Mouse (Mus musculus): ENCODE measurements at regions not wholly inside any gene's neighbourhood (a gene's known extent, or its start where the extent isn't known, plus 50 kb on each side); places are given as distances from the start of the nearest gene placed in this dataset.
A peak's percentile ranks its signal among the peaks of the same experiment; 100 is the strongest.

- peak in 1 of 2 experiments; percentile 1 for DNase-seq (ENCODE audit: low spot score in 2 of 2)
Measured at GRCm38 (mm10) chr3:17201773-17202172, 746.4 kb upstream of the Cypt12 start.

GRCm38 (mm10) chr3:17214031-17214430, 734.2 kb upstream of the Cypt12 start:
- no peak for DNase-seq (ENCODE audit: low spot score in 2 of 2)

- no peak for DNase-seq (ENCODE audit: low spot score in 2 of 2)
Measured at GRCm38 (mm10) chr3:17216825-17217224, 731.4 kb upstream of the Cypt12 start.

DNA sequence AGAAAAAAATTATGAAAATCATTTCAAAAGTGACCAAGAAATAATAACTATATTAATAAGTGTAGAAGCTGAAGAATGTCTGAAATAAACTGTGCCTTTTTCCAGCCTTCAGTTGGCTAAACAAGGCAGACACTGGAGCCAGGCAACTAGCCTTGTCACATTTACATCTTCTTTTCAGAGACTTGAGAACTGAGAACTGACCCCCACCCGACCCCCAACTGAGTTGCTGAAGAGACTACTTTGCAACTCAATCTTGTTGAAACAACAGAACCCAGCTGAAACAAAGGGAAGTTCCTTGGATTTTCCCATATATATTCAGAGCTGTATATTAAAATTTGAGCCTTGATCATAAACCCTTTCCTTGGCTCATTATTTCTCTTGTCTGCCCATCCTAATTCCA, 709.8 kb upstream of the Cypt12 start:
- DNase-seq (ENCODE audit: low spot score in 2 of 2) = no peak

- DNase-seq (ENCODE audit: low spot score in 2 of 2) = no peak
Measured at GRCm38 (mm10) chr3:17258397-17258796, 689.8 kb upstream of the Cypt12 start.

DNA sequence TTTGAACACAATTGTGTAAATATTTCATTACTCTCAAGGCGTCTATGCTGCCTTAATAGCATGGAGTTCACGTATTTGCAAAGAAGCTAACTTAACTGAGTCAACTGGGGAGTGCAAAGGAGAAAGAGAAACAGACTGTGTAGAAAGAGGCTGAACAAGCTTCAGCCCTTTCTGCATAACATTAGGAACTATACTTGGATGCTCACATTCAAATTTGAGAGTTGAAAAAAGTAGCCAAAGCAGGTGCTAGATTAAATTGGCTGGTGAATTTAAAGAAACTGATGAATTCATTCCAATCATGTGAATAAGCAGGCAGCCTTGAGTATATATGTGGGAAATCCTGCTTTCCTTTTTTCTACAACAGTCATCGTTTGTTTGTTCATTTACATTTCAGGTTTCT, 689.1 kb upstream of the Cypt12 start:
- no peak for DNase-seq (ENCODE audit: low spot score in 2 of 2)

GRCm38 (mm10) chr3:17281231-17281630, 667.0 kb upstream of the Cypt12 start:
- no peak for DNase-seq (ENCODE audit: low spot score in 2 of 2)

- DNase-seq (ENCODE audit: low spot score in 2 of 2) = no peak
Measured at GRCm38 (mm10) chr3:17282881-17283280, 665.3 kb upstream of the Cypt12 start.

DNA sequence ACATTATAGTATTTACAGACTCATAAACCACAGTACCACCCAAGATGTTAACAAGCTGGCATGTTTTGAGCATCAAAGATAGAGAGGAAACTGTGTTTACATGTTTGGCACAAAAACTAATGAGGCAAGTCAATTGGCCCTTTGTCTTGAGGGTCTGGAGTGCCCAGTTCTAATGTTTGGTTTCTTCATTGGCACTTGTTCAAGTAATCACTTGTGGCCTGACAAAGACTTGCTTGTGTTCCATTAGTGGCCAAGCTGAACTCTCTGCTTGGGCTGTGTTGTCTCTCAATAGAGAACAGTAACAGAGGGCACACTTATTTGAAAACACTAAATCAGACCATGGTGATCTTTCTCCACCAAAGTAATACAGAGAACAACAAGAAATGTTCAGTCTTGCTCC, 630.7 kb upstream of the Cypt12 start:
- DNase-seq (ENCODE audit: low spot score in 2 of 2) = no peak

- DNase-seq (ENCODE audit: low spot score in 2 of 2) = no peak
Measured at GRCm38 (mm10) chr3:17318450-17318849, 629.8 kb upstream of the Cypt12 start.

GRCm38 (mm10) chr3:17319213-17319612, 629.0 kb upstream of the Cypt12 start:
- DNase-seq (ENCODE audit: low spot score in 2 of 2) = peak; percentile 32 to 35

GRCm38 (mm10) chr3:17319931-17320330, 628.3 kb upstream of the Cypt12 start:
- DNase-seq (ENCODE audit: low spot score in 2 of 2) = no peak

DNA sequence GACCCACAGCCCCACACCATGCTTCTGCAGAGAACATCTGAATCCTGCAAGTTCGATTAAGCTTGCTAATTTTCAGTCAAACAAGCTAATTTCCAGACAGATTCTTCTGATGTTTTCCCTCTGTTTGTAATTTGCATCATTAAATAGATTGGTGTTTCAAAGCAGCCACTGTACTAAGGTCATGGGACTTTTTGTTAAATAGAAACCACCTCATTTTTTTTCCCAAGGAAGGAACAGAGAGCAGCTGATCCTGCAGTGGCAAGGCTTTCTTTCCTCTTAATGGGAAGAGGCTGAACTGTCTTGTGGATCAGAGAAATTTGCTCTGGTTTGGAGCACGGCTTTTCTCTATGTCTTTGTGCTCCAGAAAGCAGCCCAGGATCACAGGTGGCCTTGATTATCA, 625.9 kb upstream of the Cypt12 start:
- no peak for DNase-seq (ENCODE audit: low spot score in 2 of 2)

GRCm38 (mm10) chr3:17324816-17325215, 623.4 kb upstream of the Cypt12 start:
- DNase-seq (ENCODE audit: low spot score in 2 of 2) = no peak

- DNase-seq (ENCODE audit: low spot score in 2 of 2) = no peak
Measured at GRCm38 (mm10) chr3:17325821-17326220, 622.4 kb upstream of the Cypt12 start.

GRCm38 (mm10) chr3:17326292-17326691, 621.9 kb upstream of the Cypt12 start:
- no peak for DNase-seq (ENCODE audit: low spot score in 2 of 2)

- DNase-seq (ENCODE audit: low spot score in 2 of 2) = no peak
Measured at GRCm38 (mm10) chr3:17326774-17327173, 621.4 kb upstream of the Cypt12 start.

DNA sequence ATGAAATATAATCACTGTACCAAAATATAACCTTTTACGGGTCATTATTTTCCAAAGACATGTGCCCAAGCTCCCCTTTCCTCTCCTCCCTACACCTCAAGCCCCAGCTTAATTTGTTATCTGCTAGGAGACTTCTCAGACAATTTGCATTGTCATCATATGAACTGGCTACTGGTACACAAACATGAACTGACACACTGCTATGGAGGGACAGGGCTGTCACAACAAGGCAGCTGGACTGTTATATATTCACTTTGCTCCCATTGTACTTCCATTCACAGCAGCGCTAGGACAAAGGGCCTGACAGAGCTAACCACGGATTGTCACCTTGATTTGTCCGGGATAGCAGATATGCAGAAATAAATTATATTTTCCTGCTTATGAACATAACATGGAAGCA, 620.5 kb upstream of the Cypt12 start:
- DNase-seq (ENCODE audit: low spot score in 2 of 2) = no peak

- DNase-seq (ENCODE audit: low spot score in 2 of 2) = no peak
Measured at GRCm38 (mm10) chr3:17329411-17329810, 618.8 kb upstream of the Cypt12 start.

GRCm38 (mm10) chr3:17330429-17331373, 617.5 kb upstream of the Cypt12 start:
- DNase-seq (ENCODE audit: low spot score in 2 of 2) = no peak

GRCm38 (mm10) chr3:17360253-17360652, 588.0 kb upstream of the Cypt12 start:
- DNase-seq (ENCODE audit: low spot score in 2 of 2) = no peak
